Mouse (Mus musculus) telencephalon, adult 2 months (tissue): ENCODE results near the gene Oxsr1.
"Not testable (repeated sequence)": the region's sequence is repeated elsewhere in the genome, so short reads cannot be mapped to it uniquely, and the experiment has no call there.

Experiments used
- DNase-seq: peaks from one replicate; pipeline ENCODE4 v3.0.0-alpha.2; 2011; ENCODE audit warnings: low read depth, low spot score

Gene Oxsr1

GRCm38 (mm10) chr9:119219667-119220066 lies 102.6 kb downstream of the Oxsr1 start:
- no peak for DNase-seq

DNA sequence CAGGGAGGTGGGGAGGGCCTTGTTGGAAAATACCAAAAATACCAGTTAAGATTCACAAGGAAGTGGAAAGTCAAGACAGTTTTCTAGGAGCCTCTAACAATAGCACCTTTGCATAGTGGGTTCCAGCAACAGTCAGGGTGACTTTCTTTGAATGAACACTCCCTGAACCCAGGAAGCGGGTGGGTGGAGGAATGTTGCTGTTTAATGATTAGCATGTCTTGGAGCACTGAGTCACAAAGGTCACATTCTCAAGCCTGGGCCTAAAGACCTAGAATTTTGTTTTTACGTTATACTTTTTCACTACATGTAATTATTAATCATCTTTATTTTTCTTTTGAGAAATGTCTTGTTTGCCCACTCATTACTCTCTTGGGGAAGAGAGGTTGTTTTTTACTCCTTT lies 106.9 kb downstream of the Oxsr1 start:
- DNase-seq, result not testable (repeated sequence)

DNA sequence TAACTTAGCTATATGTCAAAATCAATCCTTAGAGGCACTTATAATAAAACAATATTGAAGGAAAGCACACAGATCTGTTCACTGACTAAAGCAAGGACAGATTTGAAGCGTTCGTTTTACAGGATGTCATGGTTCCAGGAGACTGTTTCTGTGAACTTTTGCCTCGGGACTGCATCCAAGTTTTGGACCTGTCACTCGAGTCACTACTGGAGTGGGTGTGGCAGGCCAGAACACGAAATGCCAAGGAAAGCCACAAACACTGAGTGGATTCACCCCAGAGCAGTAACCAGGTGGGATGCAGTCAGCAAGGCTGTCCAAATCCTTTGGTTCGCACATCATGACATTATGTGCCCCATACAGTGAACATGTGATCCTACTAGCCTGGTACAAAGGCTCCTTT lies 107.6 kb downstream of the Oxsr1 start:
- DNase-seq, result no peak

DNA sequence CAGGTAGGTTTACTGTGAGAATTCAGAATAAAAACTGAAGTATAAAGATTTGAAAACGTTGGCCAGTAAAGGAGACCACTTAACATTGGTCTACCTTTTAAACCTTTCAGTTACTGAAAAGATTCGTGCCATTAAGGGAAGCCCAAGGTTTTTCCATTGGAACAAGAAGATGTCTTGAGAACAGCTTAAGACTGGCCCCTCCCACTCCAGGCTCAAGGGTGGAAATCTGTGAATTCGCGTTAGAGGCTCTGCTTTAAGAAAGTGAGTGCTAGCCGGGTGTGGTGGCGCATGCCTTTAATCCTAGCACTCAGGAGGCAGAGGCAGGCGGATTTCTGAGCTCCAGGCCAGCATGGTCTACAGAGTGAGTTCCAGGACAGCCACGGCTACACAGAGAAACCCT lies 109.2 kb downstream of the Oxsr1 start:
- DNase-seq, result no peak

- no peak for DNase-seq
These were observed 113.2 kb downstream of the Oxsr1 start, which contains the start of gene Slc22a13 for GRCm38 (mm10) chr9:119208998-119209397. Gene Slc22a13 (minus strand): TSS chr9:119209098.

DNA sequence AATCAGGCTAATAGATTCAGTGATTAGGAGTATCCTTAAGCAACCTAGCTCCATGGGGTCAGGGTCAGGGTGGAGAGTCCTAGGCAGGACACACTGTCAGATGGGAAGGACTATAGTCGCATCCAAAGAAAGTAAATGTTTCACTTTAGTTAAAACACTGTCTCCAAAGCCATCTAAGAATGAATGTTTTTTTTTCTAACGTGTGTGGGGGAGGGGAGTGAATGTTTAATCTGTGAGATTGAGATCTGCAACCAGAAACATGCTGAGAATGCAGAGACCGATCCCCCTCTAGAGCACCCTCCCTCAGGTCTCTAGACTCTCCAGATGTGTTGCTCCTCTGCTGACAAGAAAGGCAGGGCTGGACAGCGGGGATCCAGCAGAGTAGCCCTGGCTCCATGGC lies 115.1 kb downstream of the Oxsr1 start:
- no peak for DNase-seq

DNA sequence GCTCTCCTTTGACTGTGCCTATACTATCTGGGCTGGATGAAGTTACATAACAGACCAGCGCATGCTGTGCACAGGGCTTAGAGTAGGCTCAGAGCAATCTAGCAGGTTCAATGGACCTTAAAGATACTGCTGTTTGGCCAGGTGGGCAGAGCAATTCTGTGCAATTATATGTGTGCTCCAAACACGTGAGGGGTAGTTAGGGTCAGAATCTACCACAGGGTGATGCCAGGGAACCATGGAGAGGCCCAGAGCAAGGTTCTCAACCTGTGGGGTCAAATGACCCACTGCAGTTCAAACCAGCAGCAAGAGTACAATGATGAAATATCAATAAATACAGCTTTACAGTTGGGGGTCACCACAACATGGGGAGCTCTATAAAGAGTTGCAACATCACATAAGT lies 115.6 kb downstream of the Oxsr1 start:
- no peak for DNase-seq

DNA sequence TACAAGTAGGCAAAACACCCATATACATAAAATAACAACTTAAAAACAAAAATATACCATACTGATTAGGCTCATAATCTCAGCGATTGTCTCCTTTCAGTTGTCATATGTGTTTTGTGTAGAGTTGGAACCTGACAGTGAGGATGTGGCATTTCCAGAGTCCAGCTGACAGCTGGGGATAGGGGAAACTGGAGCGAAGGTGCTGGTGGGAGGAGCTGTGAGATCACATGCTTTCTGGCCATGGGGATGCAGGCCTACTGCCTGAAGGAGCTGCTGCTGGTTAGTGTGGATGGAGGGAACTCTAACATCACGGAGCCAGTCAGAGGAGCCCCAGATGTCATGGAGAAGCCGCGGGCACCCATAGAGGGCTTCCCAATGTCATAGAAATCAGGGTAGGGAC lies 116.5 kb downstream of the Oxsr1 start:
- no peak for DNase-seq

- no peak for DNase-seq
These were observed 118.6 kb downstream of the Oxsr1 start for GRCm38 (mm10) chr9:119203617-119204016.

DNA sequence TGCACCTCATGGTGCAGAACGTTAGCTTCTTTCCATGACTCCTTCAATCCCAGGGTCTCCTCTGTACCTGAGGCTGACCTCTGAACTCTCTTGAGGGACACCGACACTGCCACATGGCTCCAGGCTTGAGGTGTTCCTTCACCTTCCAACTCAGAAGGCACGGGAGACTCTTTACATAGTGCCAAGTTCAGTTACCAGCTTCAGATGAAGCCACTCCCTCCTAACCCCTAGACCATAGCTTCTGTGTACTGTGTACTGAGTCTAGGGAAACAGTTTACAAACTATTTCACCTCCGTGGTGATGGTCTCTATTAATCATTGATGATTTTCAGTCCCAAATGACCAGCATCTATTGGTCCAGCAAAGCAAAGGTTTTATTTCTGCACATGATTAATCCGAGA lies 120.6 kb downstream of the Oxsr1 start:
- no peak for DNase-seq

GRCm38 (mm10) chr9:119199151-119199861 lies 122.9 kb downstream of the Oxsr1 start:
- DNase-seq, result no peak

DNA sequence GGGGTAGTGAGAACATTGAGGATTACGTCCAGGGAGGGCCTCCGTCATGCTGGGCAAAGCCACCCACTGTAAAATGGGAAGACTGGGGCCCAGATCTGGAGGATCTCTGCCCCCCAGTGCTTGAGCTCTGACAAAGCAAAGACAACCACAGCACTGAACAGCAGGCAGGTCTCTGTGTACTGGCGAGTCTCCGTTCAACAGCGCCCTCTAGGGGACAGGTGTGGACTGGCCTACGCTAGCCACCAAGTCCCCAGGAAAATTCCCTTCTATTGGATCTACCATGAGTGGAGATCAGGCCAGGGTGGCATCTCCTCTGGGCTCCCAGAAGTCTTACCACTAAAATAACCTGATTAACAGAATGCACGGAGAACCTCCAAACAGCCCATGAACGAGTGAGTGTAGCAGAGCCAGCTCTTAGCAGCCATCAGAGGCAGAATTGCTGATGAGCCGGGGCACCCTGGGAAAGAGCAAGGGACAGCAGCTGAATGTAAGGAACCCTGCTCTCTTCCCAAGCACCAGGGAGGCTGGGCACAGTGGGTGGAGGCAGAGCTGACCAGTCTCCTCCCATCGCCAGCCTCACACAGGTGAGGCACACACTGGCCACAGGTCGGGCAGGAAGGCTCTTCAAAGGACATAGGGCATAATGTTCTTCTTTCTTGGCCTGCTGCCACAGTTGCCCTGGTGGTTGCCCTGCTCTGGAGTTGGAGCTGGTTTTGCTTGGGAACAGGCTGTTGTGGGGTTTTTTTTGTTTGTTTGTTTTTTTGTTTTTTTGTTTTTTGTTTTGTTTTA lies 129.8 kb downstream of the Oxsr1 start:
- DNase-seq, result no peak
